Mouse (Mus musculus): ENCODE measurements around the gene Kcnj3.

- TF ChIP-seq CTCF (conservative IDR thresholded peaks at IDR 0.05; ENCODE audit: low read length) = no peak
- no peak for TF ChIP-seq NANOG (IDR thresholded peaks at IDR 0.05; ENCODE audit: borderline replicate concordance, low read length)
- no peak for TF ChIP-seq POU5F1 (IDR thresholded peaks at IDR 0.05; ENCODE audit: borderline replicate concordance, low read length)
Observed at GRCm38 (mm10) chr2:55479511-55479910, 43.7 kb downstream of the Kcnj3 start.
